Mouse (Mus musculus) layer of hippocampus, adult 18-20 months (tissue): ENCODE measurements around the gene Uba2. TPM values are rescaled to one million over a fixed set of nuclear protein-coding genes. Genes with fewer than 3 reads are reported as not detected.
"Not testable (repeated sequence)": the region's sequence is repeated elsewhere in the genome, so short reads cannot be mapped to it uniquely, and the experiment has no call there.

ENCODE experiments used
- DNase-seq, 2 experiments: peaks; one replicate each; pipeline ENCODE4 v3.0.0; 2022; ENCODE audit warnings: low spot score in 2 of 2
- total RNA-seq, 2 experiments: library from RNA; stranded (reverse); gene quantifications; 2 replicates each; pipeline ENCODE4 v1.2.3; 2021

The Uba2 gene
- total RNA-seq, 2 experiments from 2014 or later: 87.2 TPM

DNA sequence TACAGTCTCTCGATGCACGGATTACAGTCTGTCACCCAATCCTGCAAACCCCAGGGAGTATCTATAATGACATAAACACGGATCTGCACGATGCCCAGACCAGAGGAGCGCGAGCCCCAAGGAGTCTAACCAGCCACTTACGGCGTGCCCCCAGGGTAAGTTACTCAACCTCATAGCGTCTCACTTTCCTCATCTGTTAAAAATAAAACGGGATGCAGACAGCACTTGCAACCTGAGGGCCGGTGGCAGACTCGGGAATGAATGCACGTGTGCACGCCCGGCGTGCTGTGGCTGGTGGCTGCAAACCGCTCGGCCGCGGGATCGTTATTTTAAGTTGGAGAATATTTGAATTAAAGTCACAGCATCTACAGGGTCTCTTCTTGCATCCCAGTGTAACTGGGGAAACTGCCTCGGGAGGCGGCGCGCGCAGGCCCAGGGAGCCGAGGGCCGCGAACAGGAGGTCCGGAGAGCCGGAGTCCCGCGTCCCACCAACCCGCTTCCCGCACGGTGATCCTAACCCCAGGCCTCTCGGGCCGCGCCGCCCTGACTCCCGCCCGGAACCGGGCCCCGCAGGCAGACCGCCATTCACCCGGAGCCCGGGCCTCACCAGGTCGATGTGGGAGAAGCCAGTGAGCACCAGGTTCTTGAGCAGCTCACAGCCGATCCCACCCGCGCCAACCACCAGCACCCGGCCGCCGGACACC is 1.5 kb downstream of the Uba2 start:
- no peak for DNase-seq

DNA sequence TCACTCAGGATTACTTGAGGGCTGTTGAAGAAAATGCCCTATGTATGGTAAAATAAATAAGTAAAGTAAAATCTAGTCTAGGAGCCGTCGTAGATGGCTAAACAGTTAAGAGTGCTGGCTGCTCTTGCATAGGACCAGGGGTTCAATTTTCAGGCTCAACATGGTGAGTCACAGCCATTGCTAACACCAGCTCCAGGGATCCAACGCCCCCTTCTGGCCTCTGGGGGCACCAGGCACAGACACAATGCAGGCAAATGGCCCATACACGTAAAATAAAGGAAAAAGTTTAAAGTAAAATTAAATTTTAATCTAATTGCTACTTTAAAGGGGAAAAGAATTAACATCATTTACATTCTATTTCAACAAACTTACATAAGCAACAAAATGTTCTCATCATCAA is 2.5 kb downstream of the Uba2 start:
- DNase-seq: no peak

DNA sequence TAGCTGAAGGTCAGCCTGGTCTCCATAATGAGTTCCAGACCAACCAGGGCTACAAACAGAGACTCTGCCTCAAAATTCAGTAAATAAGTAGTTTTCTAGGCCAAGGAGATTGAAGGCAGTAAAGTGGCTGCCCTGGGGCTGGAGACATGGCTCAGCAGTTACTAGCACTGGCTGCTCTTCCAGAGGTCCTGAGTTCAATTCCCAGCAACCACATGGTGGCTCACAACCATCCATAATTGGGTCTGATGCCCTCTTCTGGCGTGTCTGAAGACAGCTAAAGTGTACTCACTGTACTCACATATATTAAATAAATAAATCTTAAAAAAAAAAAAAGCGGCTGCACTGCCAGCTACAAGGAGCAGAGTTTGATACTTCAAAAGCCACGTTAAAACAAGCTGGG is 3.4 kb downstream of the Uba2 start:
- no peak for DNase-seq

GRCm38 (mm10) chr7:34164671-34165070 is 4.7 kb downstream of the Uba2 start:
- no peak for DNase-seq

GRCm38 (mm10) chr7:34159167-34159566 is 10.2 kb downstream of the Uba2 start:
- DNase-seq: no peak

- no peak for DNase-seq
Observed at GRCm38 (mm10) chr7:34157994-34158393, 11.4 kb downstream of the Uba2 start.

GRCm38 (mm10) chr7:34147193-34147592 is 22.2 kb downstream of the Uba2 start:
- DNase-seq: no peak

DNA sequence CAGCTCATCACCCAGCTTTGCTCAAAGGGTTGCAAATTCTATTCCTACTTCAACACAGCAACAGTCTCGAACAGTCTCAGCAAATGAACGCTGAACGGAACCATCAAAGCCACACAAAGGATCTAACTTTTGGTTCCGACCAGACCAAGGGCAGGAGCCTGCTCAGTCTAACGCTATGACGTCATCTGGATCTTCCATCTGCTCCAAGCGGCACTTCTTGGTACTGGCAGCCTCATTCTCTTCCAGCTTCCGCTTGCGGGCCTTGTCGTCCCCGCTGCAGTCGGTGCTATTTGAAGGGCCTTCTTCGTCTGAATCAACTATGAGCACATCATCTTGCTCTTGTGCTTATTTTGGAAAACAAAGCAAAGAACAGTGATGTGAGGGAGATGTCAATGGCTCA is 28.3 kb downstream of the Uba2 start:
- DNase-seq: peak in 1 of 2 experiments; percentile 48

- DNase-seq: no peak
Observed at GRCm38 (mm10) chr7:34139493-34139892, 29.9 kb downstream of the Uba2 start.

GRCm38 (mm10) chr7:34134336-34134735 is 35.1 kb downstream of the Uba2 start:
- no peak for DNase-seq

DNA sequence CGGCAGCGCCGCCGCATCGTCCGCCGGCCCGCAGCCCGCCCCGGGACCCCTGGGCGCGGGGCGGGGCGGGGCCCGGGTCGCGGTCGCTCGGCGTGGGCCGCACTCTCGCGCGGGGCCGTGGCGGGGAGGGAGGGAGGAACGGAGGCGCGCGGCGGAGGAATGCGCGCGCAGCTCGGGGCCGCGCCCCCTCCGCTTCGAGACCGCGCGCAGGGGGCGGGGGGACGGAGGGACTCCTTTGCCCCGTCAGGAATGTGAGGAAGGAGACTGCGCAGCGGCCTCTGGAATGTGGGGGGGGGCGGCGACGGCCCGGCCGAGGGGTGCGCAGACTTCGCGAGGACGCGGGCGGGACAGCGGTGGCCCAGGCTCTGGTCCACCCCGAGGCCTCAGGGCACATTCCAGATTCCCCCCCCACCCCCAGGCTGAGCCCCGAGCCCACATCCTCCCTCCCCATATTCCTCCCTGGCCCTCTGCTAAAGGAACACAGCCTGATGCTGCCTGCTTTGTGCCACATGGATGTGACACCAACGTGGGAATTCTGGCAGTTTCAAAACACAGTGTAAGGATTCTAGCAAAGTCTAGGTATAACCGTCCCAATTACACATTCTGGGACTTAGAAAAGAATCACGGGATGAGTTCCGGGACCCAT is 36.2 kb downstream of the Uba2 start, which contains the start of gene Wtip:
Gene Wtip, minus strand, starts transcription at position 152 of the 646 bp plus-strand sequence.
- peak in 1 of 2 experiments; percentile 46 for DNase-seq

GRCm38 (mm10) chr7:34132355-34133079 is 36.9 kb downstream of the Uba2 start:
- no peak for DNase-seq

DNA sequence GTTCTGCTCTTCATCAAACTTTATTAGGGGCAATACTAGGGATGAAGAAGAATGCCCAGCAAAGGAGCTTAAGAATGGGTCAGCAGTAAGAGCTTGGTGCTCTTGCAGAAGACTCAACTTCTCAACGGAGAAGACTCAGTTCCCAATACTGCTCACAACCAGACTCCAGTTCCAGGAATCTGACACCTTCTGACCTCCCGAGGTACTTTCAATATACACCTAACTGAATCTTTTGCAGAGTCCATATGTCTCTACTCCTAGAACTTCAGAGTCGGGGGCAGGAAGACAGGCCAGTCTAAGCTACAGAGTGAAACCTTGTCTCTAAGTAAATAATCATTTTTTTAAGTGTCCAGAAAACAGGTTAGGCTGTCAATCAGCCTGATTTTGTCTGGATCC is 37.4 kb downstream of the Uba2 start:
- no peak for DNase-seq

DNA sequence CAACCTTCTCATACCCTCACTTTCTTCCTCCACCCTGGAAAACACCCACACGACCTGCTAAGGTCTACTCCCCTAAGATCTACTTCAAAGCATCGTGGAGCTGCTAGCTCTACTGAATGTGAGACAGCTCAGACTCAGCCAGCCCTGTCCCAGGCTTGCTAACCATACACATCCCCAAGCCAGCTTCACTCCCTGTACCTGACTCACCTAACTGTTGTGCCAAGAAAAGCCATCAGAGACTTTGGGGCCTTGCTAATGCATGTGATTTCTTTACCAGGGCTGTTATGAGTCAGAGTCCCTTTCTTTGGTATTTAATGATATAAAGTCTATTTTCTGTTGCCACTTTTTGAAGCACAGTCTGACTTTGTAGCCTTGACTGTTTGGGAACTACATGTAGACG is 38.3 kb downstream of the Uba2 start:
- DNase-seq: no peak

DNA sequence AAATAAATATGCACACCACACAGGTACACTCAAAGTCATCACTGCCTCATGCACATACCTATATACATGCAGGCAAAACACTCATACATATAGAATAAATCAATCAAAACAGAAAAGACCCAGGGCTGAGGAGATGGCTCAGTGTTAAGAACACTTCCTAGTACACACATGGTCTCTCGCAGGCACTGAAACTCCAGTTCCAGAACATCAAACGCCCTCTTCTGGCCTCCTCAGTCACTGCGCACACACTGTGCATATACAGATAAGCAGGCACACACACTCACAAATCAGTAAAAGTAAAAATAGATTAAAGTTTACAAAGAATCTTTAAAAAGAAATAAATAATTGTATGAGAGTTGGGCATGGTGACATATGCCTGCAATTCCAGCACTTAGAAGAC is 43.1 kb downstream of the Uba2 start:
- DNase-seq: no peak

- no peak for DNase-seq
Observed at GRCm38 (mm10) chr7:34125346-34125745, 44.1 kb downstream of the Uba2 start.

GRCm38 (mm10) chr7:34122987-34123720 is 46.2 kb downstream of the Uba2 start:
- peak in 1 of 2 experiments; percentile 49 for DNase-seq

DNA sequence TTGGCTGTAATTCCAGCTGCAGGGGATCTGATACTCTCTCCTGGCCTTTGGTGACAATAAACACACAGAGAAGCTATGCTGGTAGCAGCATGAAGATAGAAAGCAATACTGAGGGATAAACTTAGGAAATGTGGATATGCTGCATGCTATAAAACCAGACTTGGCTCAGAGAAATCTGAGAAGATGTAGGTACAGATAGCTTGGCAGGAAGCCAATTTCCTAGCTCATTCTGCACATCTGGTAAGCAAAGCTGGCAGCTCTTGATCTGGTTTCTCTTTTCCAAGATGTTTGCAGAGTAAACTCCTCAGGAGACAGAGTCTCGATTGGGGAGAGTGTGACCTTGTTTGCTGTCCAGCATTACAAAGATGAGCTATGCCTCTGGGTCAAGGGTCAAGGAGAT is 48.8 kb downstream of the Uba2 start:
- DNase-seq: not testable (repeated sequence)

GRCm38 (mm10) chr7:34116601-34117000 is 52.8 kb downstream of the Uba2 start:
- no peak for DNase-seq

DNA sequence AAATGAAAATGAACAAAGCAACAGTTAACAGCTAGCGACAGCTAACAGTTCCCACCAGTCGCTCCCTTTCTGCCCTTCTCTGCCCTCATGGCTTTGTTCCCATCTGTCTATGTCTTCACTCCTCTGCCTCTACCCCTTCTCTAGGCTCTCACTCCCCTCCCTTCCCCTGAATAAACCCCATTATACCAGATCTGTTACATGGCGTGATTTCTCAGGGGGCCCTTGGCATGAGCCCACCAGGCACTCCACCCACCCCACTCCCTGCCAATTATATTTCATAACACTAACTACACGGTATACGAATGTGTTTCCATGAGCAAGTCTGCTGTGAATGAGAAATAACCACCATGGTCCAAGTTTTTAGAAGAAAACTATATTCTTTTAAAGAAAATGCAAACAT is 60.2 kb downstream of the Uba2 start:
- no peak for DNase-seq

- no peak for DNase-seq
Observed at GRCm38 (mm10) chr7:34101276-34101675, 68.1 kb downstream of the Uba2 start.

DNA sequence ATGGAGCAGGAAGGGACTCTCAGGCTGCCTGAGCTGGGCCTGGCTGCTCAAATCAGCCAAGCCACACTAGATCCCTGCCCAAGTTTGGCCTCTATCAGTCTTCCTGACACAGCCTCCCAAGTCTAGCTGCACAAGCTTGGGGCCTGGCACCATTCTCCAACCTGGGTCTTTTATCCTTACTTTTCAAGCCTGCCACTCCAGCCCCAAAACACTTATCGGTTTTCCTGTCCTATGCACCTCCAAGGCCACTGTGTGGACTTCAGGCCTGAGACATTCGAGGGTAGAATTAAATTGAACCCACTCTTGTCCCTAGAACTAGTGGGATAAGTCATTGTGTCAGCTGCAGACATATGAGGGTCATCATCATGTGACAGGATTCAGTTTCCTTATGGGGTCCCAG is 69.4 kb downstream of the Uba2 start:
- DNase-seq: no peak
